In genomic region chr2:161044492-161045201, GRCm38 (mm10) we compare ENCODE assay signal across 16 mouse cellular contexts.
A peak's percentile ranks its signal among the peaks of the same experiment; 100 is the strongest.
DNase-seq lines count a peak whose midpoint lies in the region; ATAC-seq and TF ChIP-seq lines count a peak whose summit lies in the region.
"Had no signal": no experiment of that assay in that cellular context is flagged by ENCODE, and none has a peak within 500 bp of the region (broad histone marks: within the 10 kb centered on the region; RNA-seq: fewer than 3 reads in every experiment).

No protein-coding gene starts in this region.

- H3K27ac ChIP-seq in hindbrain, embryonic 16.5 days (ENCODE audit: low read depth, low read length): 0 out of 2 replicates have a peak overlapping the region, but pooled peaks have one; percentile 23
- no peak overlapping the region for H3K27ac ChIP-seq in hindbrain, embryonic 12.5 days
- H3K27ac ChIP-seq in midbrain, postnatal 0 days (ENCODE audit: low read depth, low read length): no peak overlapping the region
- no peak overlapping the region for H3K27ac ChIP-seq in midbrain, embryonic 13.5 days
- H3K27ac ChIP-seq in forebrain, embryonic 16.5 days (ENCODE audit: low read length): 0 out of 2 replicates have a peak overlapping the region, but pooled peaks have one; percentile 37
- H3K27ac ChIP-seq: embryonic facial prominence, embryonic 10.5 days; neural tube, embryonic 12.5 days had no signal

- H3K36me3 ChIP-seq in hindbrain, embryonic 16.5 days (ENCODE audit: control insufficient read depth, insufficient read depth, low read length): peaks cover 2% of the 10 kb centered on the region; the same call in 1 of the 2 replicates
- H3K36me3 ChIP-seq in hindbrain, embryonic 12.5 days: peaks cover 42% of the 10 kb centered on the region
- H3K36me3 ChIP-seq in midbrain, postnatal 0 days (ENCODE audit: insufficient read depth, low read length): peaks cover 5% of the 10 kb centered on the region; the same call in 1 of the 2 replicates
- peaks cover 42% of the 10 kb centered on the region for H3K36me3 ChIP-seq in midbrain, embryonic 13.5 days
- H3K36me3 ChIP-seq in forebrain, embryonic 16.5 days (ENCODE audit: control insufficient read depth, insufficient read depth): peaks cover 13% of the 10 kb centered on the region

- peak; percentile 72; the same call in 1 of the 2 replicates for ATAC-seq in hindbrain, embryonic 16.5 days
- ATAC-seq in hindbrain, embryonic 12.5 days (ENCODE audit: low FRiP score): no peak
- no peak for ATAC-seq in midbrain, postnatal 0 days (ENCODE audit: low FRiP score)
- ATAC-seq in midbrain, embryonic 13.5 days: no peak
- ATAC-seq in forebrain, embryonic 16.5 days: peak; percentile 90

- H3K4me3 ChIP-seq in hindbrain, embryonic 16.5 days (ENCODE audit: low read length): no peak overlapping the region
- no peak overlapping the region for H3K4me3 ChIP-seq in hindbrain, embryonic 12.5 days
- H3K4me3 ChIP-seq in midbrain, postnatal 0 days (ENCODE audit: low read depth, low read length): no peak overlapping the region
- H3K4me3 ChIP-seq in midbrain, embryonic 13.5 days (replicated peaks): no peak overlapping the region
- no peak overlapping the region for H3K4me3 ChIP-seq in forebrain, embryonic 16.5 days (replicated peaks; ENCODE audit: low read length)
- H3K4me3 ChIP-seq: embryonic facial prominence, embryonic 10.5 days; heart, embryonic 12.5 days; neural tube, embryonic 12.5 days had no signal

- H3K27me3 ChIP-seq in hindbrain, embryonic 16.5 days (replicated peaks; ENCODE audit: control insufficient read depth, insufficient read depth, low read length): no peaks in the 10 kb centered on the region
- H3K27me3 ChIP-seq in hindbrain, embryonic 12.5 days: no peaks in the 10 kb centered on the region
- H3K27me3 ChIP-seq in midbrain, postnatal 0 days (ENCODE audit: insufficient read depth, low read length): no peaks in the 10 kb centered on the region
- H3K27me3 ChIP-seq in midbrain, embryonic 13.5 days: no peaks in the 10 kb centered on the region
- H3K27me3 ChIP-seq in forebrain, embryonic 16.5 days (replicated peaks; ENCODE audit: control insufficient read depth, insufficient read depth, low read length): no peaks in the 10 kb centered on the region
- H3K27me3 ChIP-seq: heart, embryonic 12.5 days; neural tube, embryonic 12.5 days had no signal

- H3K4me2 ChIP-seq in hindbrain, embryonic 16.5 days (ENCODE audit: low read length): no peak overlapping the region
- H3K4me2 ChIP-seq in hindbrain, embryonic 12.5 days (replicated peaks): no peak overlapping the region
- no peak overlapping the region for H3K4me2 ChIP-seq in midbrain, postnatal 0 days (ENCODE audit: low read depth, low read length, poor library complexity, severe bottlenecking)
- no peak overlapping the region for H3K4me2 ChIP-seq in midbrain, embryonic 13.5 days (replicated peaks)
- H3K4me2 ChIP-seq in forebrain, embryonic 16.5 days (ENCODE audit: low read length): no peak overlapping the region; the same call in 1 of the 2 replicates
- H3K4me2 ChIP-seq: heart, embryonic 12.5 days; neural tube, embryonic 12.5 days had no signal

- WGBS in hindbrain, embryonic 16.5 days: 84% methylated on average over 8 of the region's 8 CpGs
- 94% methylated on average over 8 of the region's 8 CpGs for WGBS in hindbrain, embryonic 12.5 days
- WGBS in midbrain, postnatal 0 days: 80% methylated on average over 8 of the region's 8 CpGs
- 94% methylated on average over 8 of the region's 8 CpGs for WGBS in midbrain, embryonic 13.5 days
- WGBS in forebrain, embryonic 16.5 days: 41% methylated on average over 8 of the region's 8 CpGs

- no peak overlapping the region for H3K9ac ChIP-seq in hindbrain, embryonic 16.5 days (ENCODE audit: low read depth, low read length)
- no peak overlapping the region for H3K9ac ChIP-seq in hindbrain, embryonic 12.5 days
- no peak overlapping the region for H3K9ac ChIP-seq in midbrain, postnatal 0 days (replicated peaks; ENCODE audit: low read length, poor library complexity, severe bottlenecking)
- H3K9ac ChIP-seq in midbrain, embryonic 13.5 days (replicated peaks): no peak overlapping the region
- no peak overlapping the region for H3K9ac ChIP-seq in forebrain, embryonic 16.5 days (replicated peaks; ENCODE audit: low read depth, low read length)
- H3K9ac ChIP-seq: heart, embryonic 12.5 days; neural tube, embryonic 12.5 days had no signal

- no peaks in the 10 kb centered on the region for H3K4me1 ChIP-seq in hindbrain, embryonic 16.5 days (ENCODE audit: control insufficient read depth, insufficient read depth, low read depth, low read length)
- no peaks in the 10 kb centered on the region for H3K4me1 ChIP-seq in hindbrain, embryonic 12.5 days
- no peaks in the 10 kb centered on the region for H3K4me1 ChIP-seq in midbrain, postnatal 0 days (ENCODE audit: insufficient read depth, low read length)
- 0 out of 2 replicates have a peak, but pooled peaks cover 2% of the 10 kb centered on the region for H3K4me1 ChIP-seq in midbrain, embryonic 13.5 days (replicated peaks)
- peaks cover 15% of the 10 kb centered on the region for H3K4me1 ChIP-seq in forebrain, embryonic 16.5 days (replicated peaks; ENCODE audit: control insufficient read depth, insufficient read depth, low read length)
- H3K4me1 ChIP-seq: embryonic facial prominence, embryonic 10.5 days; heart, embryonic 12.5 days; neural tube, embryonic 12.5 days had no signal

- DNase-seq in midbrain, postnatal 0 days (ENCODE audit: low spot score): peak; percentile 47
- DNase-seq in layer of hippocampus, adult 9-11 months: peak; percentile 68
- no peak for DNase-seq in cerebellum, adult 9-11 months
- DNase-seq: adrenal gland, postnatal 25 days; kidney, adult 18-20 months; kidney, postnatal 10 days; lung, adult 18-20 months; spleen, adult 18-20 months; thymus, adult 2 months had no signal

- no peak for TF ChIP-seq CTCF in midbrain, postnatal 0 days (IDR thresholded peaks at IDR 0.05)

- H3K9me3 ChIP-seq in hindbrain, embryonic 16.5 days (ENCODE audit: control insufficient read depth, low read length): no peaks in the 10 kb centered on the region
- H3K9me3 ChIP-seq in hindbrain, embryonic 12.5 days (replicated peaks): no peaks in the 10 kb centered on the region
- H3K9me3 ChIP-seq in midbrain, postnatal 0 days (ENCODE audit: low read length): no peaks in the 10 kb centered on the region
- no peaks in the 10 kb centered on the region for H3K9me3 ChIP-seq in midbrain, embryonic 13.5 days
- no peaks in the 10 kb centered on the region for H3K9me3 ChIP-seq in forebrain, embryonic 16.5 days (ENCODE audit: control insufficient read depth, low read length)
- H3K9me3 ChIP-seq: embryonic facial prominence, embryonic 10.5 days; heart, embryonic 12.5 days; neural tube, embryonic 12.5 days had no signal

Comparison
In these comparisons a context has a peak if more than half of its experiments do, and no peak if none do; other contexts are left out.
1. ATAC-seq: peak in hindbrain, embryonic 16.5 days (single experiment) and forebrain, embryonic 16.5 days (single experiment); none in hindbrain, embryonic 12.5 days (single experiment), midbrain, postnatal 0 days (single experiment) and midbrain, embryonic 13.5 days (single experiment).
2. H3K27ac ChIP-seq: peak in hindbrain, embryonic 16.5 days (single experiment) and forebrain, embryonic 16.5 days (single experiment); none in hindbrain, embryonic 12.5 days (single experiment), midbrain, postnatal 0 days (single experiment) and midbrain, embryonic 13.5 days (single experiment).